Mouse (Mus musculus) thymus, postnatal 4 days (tissue): ENCODE results near the gene Mccc1.

Experiments
- DNase-seq: peaks from one replicate; pipeline ENCODE4 v3.0.0; 2021

The Mccc1 gene

GRCm38 (mm10) chr3:36000275-36001239 lies at the start of gene Mccc1:
Mccc1 (minus strand) TSS chr3:36000678.
- DNase-seq, result peak; percentile 92

- no peak for DNase-seq
Observed at GRCm38 (mm10) chr3:36049106-36049505, 48.6 kb upstream of the Mccc1 start.

GRCm38 (mm10) chr3:36045086-36045485 lies 44.6 kb upstream of the Mccc1 start:
- DNase-seq, result no peak

- DNase-seq, result no peak
Observed at GRCm38 (mm10) chr3:36044520-36044919, 44.0 kb upstream of the Mccc1 start.

DNA sequence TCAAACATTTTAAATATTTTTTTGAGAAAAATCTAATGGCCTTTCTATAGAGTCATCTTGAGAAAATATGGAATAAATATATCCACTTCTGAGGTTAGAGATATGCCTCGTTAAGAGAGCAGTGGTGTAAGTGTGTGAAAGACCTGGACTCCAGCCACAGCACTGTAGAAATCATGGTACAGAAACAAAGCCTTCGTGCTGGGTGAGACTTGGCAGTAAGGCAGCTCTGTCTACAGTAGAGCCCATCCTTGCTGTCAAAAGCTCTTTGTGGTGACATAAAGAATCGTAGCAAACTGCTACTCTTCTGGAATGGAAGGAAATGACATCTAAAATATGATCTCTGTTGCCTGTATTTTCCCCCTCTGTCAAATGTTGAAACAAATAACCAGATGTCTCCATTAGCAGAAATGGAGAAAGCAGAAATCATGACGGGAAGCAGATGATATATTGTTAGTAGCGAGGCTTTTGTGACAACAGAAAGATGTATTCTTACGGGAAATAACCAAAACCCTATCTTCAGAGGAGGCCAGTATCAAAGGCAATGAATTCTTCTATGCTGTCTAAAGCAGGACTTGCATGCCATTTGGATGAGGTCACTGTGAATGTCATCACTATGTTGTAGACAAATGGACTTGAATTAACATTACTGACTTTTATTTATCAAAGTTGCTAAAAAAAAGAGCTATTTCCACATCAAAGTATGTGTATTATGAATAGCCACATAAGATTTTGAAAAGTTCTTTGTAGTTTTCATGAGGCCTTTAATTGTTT lies 31.4 kb upstream of the Mccc1 start:
- DNase-seq, result no peak

GRCm38 (mm10) chr3:36029993-36030392 lies 29.5 kb upstream of the Mccc1 start:
- DNase-seq, result no peak

DNA sequence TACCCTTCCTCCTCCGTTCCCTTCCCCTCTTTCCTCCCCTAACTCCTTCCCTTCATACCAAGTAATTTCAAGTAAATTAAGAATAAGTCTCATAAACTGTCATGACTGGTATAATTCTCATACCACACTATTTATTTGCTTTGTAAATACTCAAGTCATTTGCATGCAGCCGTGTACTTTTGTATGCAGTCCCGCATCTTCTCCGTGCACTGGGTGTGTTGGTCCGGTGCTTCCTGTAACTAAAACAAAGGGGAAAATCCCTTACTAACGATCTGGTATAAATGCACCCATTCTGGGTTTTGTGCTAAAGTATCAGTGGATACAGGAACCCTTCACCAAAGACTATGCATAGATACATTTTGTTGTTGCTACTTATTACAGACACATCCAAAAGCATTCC lies 25.3 kb upstream of the Mccc1 start:
- DNase-seq, result no peak

DNA sequence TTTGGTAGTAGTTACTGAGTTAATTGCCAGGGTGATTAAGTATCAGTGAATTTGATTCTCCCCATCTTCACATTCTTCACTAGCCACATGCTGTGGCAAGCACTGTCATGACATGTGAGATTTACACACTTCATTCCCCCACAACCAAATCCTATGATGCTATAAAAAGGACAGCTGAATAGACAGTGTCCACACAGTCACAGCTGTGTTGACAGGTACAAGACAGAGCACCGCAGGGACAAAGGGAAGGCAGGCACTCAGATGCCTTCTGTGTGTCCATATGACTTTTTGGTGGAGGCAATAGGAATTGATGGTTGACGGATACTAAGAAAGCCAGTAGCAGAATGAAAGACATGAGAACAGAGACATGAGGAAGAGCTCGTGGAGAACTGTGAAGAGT lies 10.8 kb upstream of the Mccc1 start:
- no peak for DNase-seq

DNA sequence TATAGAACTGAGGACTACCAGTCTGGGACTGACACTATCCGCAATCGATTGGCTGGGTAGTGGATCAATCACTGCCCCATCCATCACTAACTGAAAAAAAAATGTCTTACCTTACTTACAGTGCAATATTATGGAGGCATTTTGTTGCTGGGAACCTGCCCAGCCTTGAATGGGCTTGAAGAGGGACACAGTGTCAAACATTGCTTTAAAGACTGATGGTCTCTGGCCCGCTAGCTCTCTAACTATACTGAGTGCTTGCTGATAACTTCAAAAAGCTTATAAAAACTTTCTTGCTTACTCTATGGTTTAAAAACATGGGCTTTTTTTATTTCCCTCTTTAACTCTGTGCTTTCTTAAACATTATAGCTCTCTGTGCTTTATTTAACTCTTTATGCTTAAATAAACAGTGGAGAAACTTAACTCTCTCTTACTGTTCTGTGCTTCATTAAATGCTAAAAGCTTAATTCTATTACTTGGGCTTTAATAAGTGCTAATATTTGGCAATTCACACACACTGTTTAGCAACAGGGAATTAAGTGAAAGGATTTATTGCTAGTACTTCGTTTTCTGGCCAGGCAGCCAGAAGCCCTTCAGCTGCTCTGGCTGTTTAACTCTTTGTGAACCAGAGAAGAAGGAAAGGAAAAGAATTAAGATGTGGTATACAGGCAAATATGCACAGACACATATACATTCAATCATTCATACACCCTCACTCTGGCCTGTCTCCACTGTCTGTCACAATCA lies 8.1 kb upstream of the Mccc1 start:
- no peak for DNase-seq

DNA sequence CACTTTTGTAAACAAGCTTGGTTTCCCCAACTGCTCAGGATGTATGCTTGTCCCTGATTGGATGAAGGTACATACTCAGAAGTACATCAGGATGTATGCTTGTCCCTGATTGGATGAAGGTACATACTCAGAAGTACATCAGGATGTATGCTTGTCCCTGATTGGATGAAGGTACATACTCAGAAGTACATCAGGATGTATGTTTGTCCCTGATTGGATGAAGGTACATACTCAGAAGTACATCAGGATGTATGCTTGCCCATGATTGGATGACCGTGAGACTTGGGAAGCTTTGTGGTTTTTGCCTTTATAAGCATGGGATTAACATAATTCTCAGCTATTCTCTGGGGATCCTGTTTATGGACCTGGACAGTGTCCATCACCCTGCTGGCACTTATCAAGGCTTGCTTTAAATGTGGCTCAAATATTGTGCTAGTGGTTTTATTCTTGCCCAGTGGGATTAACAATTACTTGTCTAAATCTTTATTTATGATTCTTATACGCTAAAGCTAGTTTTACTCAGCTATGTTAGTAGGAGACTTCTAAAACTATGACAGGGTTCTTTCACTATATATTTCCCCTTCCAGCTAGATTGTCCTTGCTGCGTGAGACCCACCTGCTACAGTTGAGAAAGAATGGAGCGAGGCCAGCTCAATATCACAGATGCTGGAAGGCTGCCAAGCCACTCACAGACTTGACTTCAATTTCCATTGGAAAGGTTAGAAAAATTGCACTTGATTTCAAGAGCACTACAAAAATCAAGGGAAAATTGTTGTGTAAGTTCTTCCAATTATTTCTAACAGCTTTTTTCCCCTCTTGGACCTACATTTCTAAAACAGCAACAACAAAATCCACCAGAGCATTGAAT lies 3.8 kb upstream of the Mccc1 start:
- no peak for DNase-seq

GRCm38 (mm10) chr3:35994552-35995531 lies 5.6 kb downstream of the Mccc1 start:
- no peak for DNase-seq

- DNase-seq, result no peak
Observed at GRCm38 (mm10) chr3:35990715-35991114, 9.8 kb downstream of the Mccc1 start.

DNA sequence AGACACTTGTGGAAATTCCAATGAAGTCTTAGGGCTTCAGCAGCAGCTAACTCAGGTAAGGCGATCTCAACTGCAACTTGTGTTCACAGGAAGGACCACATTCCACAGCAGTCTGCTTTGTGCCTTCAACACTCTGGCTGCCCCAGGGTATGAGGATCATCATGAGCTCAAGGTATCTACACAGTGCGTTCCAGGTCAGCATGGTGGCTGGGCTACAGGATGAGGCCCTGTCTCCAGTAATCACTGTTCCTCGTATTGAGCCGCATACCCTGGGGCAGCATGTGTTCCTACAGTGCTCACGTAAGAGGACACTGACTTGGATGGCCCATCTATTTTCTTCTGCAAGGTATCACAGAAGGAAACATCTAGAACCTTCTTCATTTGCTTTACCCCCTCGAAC lies 12.4 kb downstream of the Mccc1 start:
- DNase-seq, result no peak

DNA sequence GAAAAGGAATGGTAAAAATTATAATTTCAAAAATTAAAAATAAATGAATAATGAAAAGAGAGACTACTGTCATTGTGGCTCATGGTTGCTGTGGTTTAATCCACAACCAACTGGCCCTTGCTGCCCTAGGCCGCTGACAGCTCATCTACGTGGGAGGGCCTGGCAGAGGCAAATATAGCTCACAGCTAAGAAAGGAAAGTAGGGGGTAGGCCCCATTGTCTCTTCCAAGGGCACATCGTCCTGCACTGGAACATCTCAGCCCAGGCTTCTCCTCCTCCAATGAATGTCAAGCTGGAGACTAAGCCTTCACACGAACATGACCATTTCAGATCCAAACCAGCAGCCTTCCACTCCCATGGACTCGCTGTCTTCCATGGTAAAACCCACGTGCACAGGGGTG lies 14.2 kb downstream of the Mccc1 start:
- no peak for DNase-seq

GRCm38 (mm10) chr3:35973551-35973950 lies 26.9 kb downstream of the Mccc1 start:
- peak; percentile 74 for DNase-seq

GRCm38 (mm10) chr3:35972985-35973384 lies 27.5 kb downstream of the Mccc1 start:
- DNase-seq, result peak; percentile 50

DNA sequence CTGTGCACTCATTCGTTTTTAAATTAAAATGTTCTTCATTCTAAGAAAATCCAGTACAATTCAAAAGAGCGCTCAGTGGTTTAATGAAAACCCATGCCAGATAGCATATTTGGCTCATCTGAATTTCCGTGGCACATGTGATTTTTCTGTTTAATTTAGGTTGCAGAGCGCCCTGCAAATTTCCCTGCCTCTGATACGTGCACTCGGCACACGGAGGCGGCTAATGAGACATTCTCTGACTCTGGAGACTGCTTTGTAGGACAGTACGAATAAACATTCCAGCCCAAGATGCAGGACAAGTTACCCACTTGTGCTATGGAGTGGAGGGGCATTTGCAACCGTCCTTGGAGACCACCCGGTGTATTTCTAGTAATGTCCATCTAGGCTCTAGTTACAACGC lies 29.3 kb downstream of the Mccc1 start:
- no peak for DNase-seq

- DNase-seq, result no peak
Observed at GRCm38 (mm10) chr3:35970441-35970840, 30.0 kb downstream of the Mccc1 start.

GRCm38 (mm10) chr3:35967366-35967921 lies 33.0 kb downstream of the Mccc1 start:
- no peak for DNase-seq

DNA sequence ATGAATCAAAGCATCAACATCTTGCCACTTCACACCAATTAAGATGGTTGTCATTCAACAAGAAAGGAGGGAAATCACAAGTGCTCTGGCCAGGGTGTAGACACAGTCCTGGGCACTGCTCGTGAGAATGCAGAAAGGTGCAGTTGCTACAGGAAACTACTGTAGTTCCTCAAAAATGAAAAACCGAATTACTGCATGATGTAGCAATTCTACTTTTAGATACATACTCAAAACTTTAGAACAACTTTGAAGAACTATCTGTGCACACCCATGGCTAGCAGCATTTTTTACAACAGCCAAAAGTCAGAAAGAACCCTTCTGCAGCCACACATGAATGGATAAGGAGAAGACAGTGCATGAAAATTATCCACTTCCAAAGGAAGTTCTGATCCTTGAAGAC lies 34.0 kb downstream of the Mccc1 start:
- DNase-seq, result no peak

- no peak for DNase-seq
Observed at GRCm38 (mm10) chr3:35964928-35965327, 35.5 kb downstream of the Mccc1 start.
